Mouse (Mus musculus): Measurements from ENCODE around the gene Urm1.
"Not testable (repeated sequence)": the region's sequence is repeated elsewhere in the genome, so short reads cannot be mapped to it uniquely, and the experiment has no call there.

Gene Urm1

GRCm38 (mm10) chr2:29820025-29820817 is at the start of gene Urm1:
TSS of gene Urm1 (plus strand) at chr2:29820075.
- peak; percentile 84 for DNase-seq (ENCODE audit: low spot score)

GRCm38 (mm10) chr2:29770162-29770561 is 49.7 kb upstream of the Urm1 start:
- no peak for DNase-seq (ENCODE audit: low spot score)

GRCm38 (mm10) chr2:29771611-29772461 is 48.0 kb upstream of the Urm1 start:
- DNase-seq (ENCODE audit: low spot score): peak; percentile 56

GRCm38 (mm10) chr2:29773323-29773722 is 46.6 kb upstream of the Urm1 start:
- DNase-seq (ENCODE audit: low spot score): no peak

- DNase-seq (ENCODE audit: low spot score): not testable (repeated sequence)
These were observed 38.6 kb upstream of the Urm1 start for GRCm38 (mm10) chr2:29781256-29781655.

GRCm38 (mm10) chr2:29784290-29784689 is 35.6 kb upstream of the Urm1 start:
- DNase-seq (ENCODE audit: low spot score): no peak

GRCm38 (mm10) chr2:29787104-29787917 is 32.6 kb upstream of the Urm1 start, which contains the start of gene Coq4:
TSS of gene Coq4 (plus strand) at chr2:29787493.
- peak; percentile 94 for DNase-seq (ENCODE audit: low spot score)

GRCm38 (mm10) chr2:29787937-29788681 is 31.8 kb upstream of the Urm1 start, which contains the start of gene Trub2:
TSS of gene Trub2 (minus strand) at chr2:29788502.
- DNase-seq (ENCODE audit: low spot score): peak; percentile 82

GRCm38 (mm10) chr2:29792772-29793487 is 26.9 kb upstream of the Urm1 start:
- DNase-seq (ENCODE audit: low spot score): no peak

- peak; percentile 93 for DNase-seq (ENCODE audit: low spot score)
These were observed 17.6 kb upstream of the Urm1 start, which contains the start of gene Slc27a4 for GRCm38 (mm10) chr2:29802075-29802826. TSS of gene Slc27a4 (plus strand) at chr2:29802634.

- no peak for DNase-seq (ENCODE audit: low spot score)
These were observed 17.1 kb upstream of the Urm1 start for GRCm38 (mm10) chr2:29802827-29803201.

GRCm38 (mm10) chr2:29803400-29803831 is 16.5 kb upstream of the Urm1 start:
- peak; percentile 71 for DNase-seq (ENCODE audit: low spot score)

- DNase-seq (ENCODE audit: low spot score): no peak
These were observed 4.0 kb upstream of the Urm1 start for GRCm38 (mm10) chr2:29815678-29816371.

GRCm38 (mm10) chr2:29817426-29818232 is 2.2 kb upstream of the Urm1 start:
- peak; percentile 82 for DNase-seq (ENCODE audit: low spot score)

GRCm38 (mm10) chr2:29819363-29819762 is 512 bp upstream of the Urm1 start:
- DNase-seq (ENCODE audit: low spot score): no peak

GRCm38 (mm10) chr2:29826318-29826925 is 6.5 kb downstream of the Urm1 start:
- DNase-seq (ENCODE audit: low spot score): peak; percentile 51

GRCm38 (mm10) chr2:29826926-29827708 is 7.2 kb downstream of the Urm1 start:
- peak; percentile 96 for DNase-seq (ENCODE audit: low spot score)

Data from MN1 (cell line).